ENCODE assay signal across 35 mouse cellular contexts in the genomic region with DNA sequence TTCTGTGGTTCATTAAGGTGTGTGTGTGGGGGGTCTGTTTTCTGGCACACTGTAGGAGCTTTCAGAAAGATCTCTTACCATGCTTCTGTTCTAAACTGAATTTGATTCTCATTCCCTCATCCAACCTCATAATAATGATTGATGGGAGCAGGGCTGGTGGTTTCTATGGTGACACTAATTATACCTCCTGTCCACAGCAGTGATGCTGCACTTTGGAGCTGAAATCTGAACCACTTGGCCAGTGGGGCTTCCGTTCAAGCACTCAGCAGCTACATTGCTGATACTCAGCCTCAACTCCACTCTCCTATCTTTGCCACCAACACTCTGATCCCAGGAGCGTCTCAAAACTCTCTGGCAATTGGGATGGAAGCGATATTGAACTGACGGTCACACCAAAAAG. TPM values are rescaled to one million over a fixed set of nuclear protein-coding genes. Genes with fewer than 3 reads are reported as not detected.
DNase-seq lines count a peak whose midpoint lies in the region; ATAC-seq and TF ChIP-seq lines count a peak whose summit lies in the region.
"Had no signal": no experiment of that assay in that cellular context is flagged by ENCODE, and none has a peak within 500 bp of the region (broad histone marks: within the 10 kb centered on the region; RNA-seq: fewer than 3 reads in every experiment).

No protein-coding gene starts in this region.

- H3K27me3 ChIP-seq in midbrain, embryonic 11.5 days (ENCODE audit: control insufficient read depth, insufficient read depth, low read length) = no peaks in the 10 kb centered on the region
- no peaks in the 10 kb centered on the region for H3K27me3 ChIP-seq in midbrain, embryonic 15.5 days (replicated peaks)
- H3K27me3 ChIP-seq: embryonic facial prominence, embryonic 12.5 days; heart, embryonic 15.5 days; hindbrain, embryonic 12.5 days; limb, embryonic 15.5 days had no signal

- H3K27ac ChIP-seq in gastrocnemius, adult 2 months = peak overlapping the region; percentile 89
- no peak overlapping the region for H3K27ac ChIP-seq in midbrain, embryonic 11.5 days (ENCODE audit: low read depth, low read length)
- no peak overlapping the region for H3K27ac ChIP-seq in midbrain, embryonic 15.5 days
- H3K27ac ChIP-seq: embryonic facial prominence, embryonic 12.5 days; heart, embryonic 10.5 days; heart, embryonic 15.5 days; hindbrain, embryonic 12.5 days; layer of hippocampus, adult 2 months; left cerebral cortex, adult 2 months; liver, embryonic 14.5 days; midbrain, embryonic 10.5 days had no signal

- no peak overlapping the region for H3K4me2 ChIP-seq in midbrain, embryonic 11.5 days
- H3K4me2 ChIP-seq in midbrain, embryonic 15.5 days = no peak overlapping the region
- H3K4me2 ChIP-seq: embryonic facial prominence, embryonic 12.5 days; heart, embryonic 15.5 days; hindbrain, embryonic 12.5 days; limb, embryonic 15.5 days had no signal

- TF ChIP-seq CTCF in gastrocnemius, adult 2 months (IDR thresholded peaks at IDR 0.05) = no peak

- DNase-seq in embryo, embryonic 10 days (ENCODE audit: low spot score) = peak; percentile 38
- DNase-seq in embryo, embryonic 9.5 days (ENCODE audit: extremely low spot score) = no peak
- peak; percentile 73 for DNase-seq in gastrocnemius, adult 2 months
- DNase-seq in gastrocnemius, postnatal 4 days (ENCODE audit: low spot score in 2 of 2) = no peak
- peak; percentile 10 for DNase-seq in midbrain, embryonic 11.5 days (ENCODE audit: low spot score, missing footprints)
- peak; percentile 87 for DNase-seq in skeletal muscle tissue, adult 2 months (ENCODE audit: low read depth, low spot score)
- no peak for DNase-seq in adrenal gland, postnatal 25 days
- DNase-seq: adrenal gland, adult 8-10 months; cerebellum, adult 11 months; cerebellum, adult 9-10 months; cerebellum, postnatal 36 days; heart, adult 11 months; kidney, adult 11 months; kidney, postnatal 36 days; lung, adult 2 months; lung, postnatal 10 days; thymus, postnatal 4 days had no signal

- no peaks in the 10 kb centered on the region for H3K4me1 ChIP-seq in midbrain, embryonic 11.5 days (ENCODE audit: control insufficient read depth, insufficient read depth, low read length)
- no peaks in the 10 kb centered on the region for H3K4me1 ChIP-seq in midbrain, embryonic 15.5 days
- H3K4me1 ChIP-seq: heart, embryonic 15.5 days; limb, embryonic 15.5 days; midbrain, embryonic 10.5 days had no signal

- H3K9ac ChIP-seq in midbrain, embryonic 11.5 days (ENCODE audit: low read length) = no peak overlapping the region
- H3K9ac ChIP-seq in midbrain, embryonic 15.5 days = no peak overlapping the region
- H3K9ac ChIP-seq: embryonic facial prominence, embryonic 12.5 days; heart, embryonic 15.5 days; hindbrain, embryonic 12.5 days; limb, embryonic 15.5 days; liver, embryonic 14.5 days had no signal

- WGBS in midbrain, embryonic 11.5 days = 84% methylated on average over 4 of the region's 4 CpGs
- WGBS in midbrain, embryonic 15.5 days = 89% methylated on average over 4 of the region's 4 CpGs

- H3K36me3 ChIP-seq in midbrain, embryonic 11.5 days (ENCODE audit: control insufficient read depth, insufficient read depth, low read length) = no peaks in the 10 kb centered on the region
- no peaks in the 10 kb centered on the region for H3K36me3 ChIP-seq in midbrain, embryonic 15.5 days (replicated peaks)
- H3K36me3 ChIP-seq: embryonic facial prominence, embryonic 12.5 days; heart, embryonic 10.5 days; heart, embryonic 15.5 days; hindbrain, embryonic 12.5 days; limb, embryonic 15.5 days; midbrain, embryonic 10.5 days had no signal

- H3K4me3 ChIP-seq in gastrocnemius, adult 2 months = no peak overlapping the region
- no peak overlapping the region for H3K4me3 ChIP-seq in midbrain, embryonic 11.5 days (ENCODE audit: low read depth, low read length)
- H3K4me3 ChIP-seq in midbrain, embryonic 15.5 days = no peak overlapping the region
- H3K4me3 ChIP-seq: embryonic facial prominence, embryonic 12.5 days; heart, embryonic 10.5 days; heart, embryonic 15.5 days; hindbrain, embryonic 12.5 days; layer of hippocampus, adult 2 months; left cerebral cortex, adult 2 months; limb, embryonic 15.5 days; midbrain, embryonic 10.5 days had no signal

- intact Hi-C loops in gastrocnemius, adult 2 months (cut with DNase I) = no loop called here

- no peak for ATAC-seq in midbrain, embryonic 11.5 days (ENCODE audit: low FRiP score)
- ATAC-seq in midbrain, embryonic 15.5 days (replicated peaks) = no peak
- ATAC-seq: activated CD4-positive, CD25-positive, alpha-beta regulatory T cell, adult 4 months; inflammation-experienced regulatory T-cells, adult 6 months had no signal

- H3K9me3 ChIP-seq in midbrain, embryonic 11.5 days (ENCODE audit: control insufficient read depth, low read length) = no peaks in the 10 kb centered on the region
- no peaks in the 10 kb centered on the region for H3K9me3 ChIP-seq in midbrain, embryonic 15.5 days
- H3K9me3 ChIP-seq: embryonic facial prominence, embryonic 12.5 days; heart, embryonic 10.5 days; heart, embryonic 15.5 days; hindbrain, embryonic 12.5 days; limb, embryonic 15.5 days; midbrain, embryonic 10.5 days had no signal

RNA-seq across cellular contexts. Expression of a gene that starts 17.1 kb away (rescaled TPM):
- 1 to 10 TPM in 1 of 2 experiments, under 1 TPM in 1; 0.33 to 2.6 TPM for total RNA-seq in gastrocnemius, adult 2 months (2021)
- 1 to 10 TPM; 1.5 to 2.2 TPM for total RNA-seq in gastrocnemius, postnatal 4 days (2021)
- 4.2 and 5.3 TPM in 2 replicates for polyA plus RNA-seq in midbrain, embryonic 11.5 days (2014; fragmentation: Nextera tagmentation; extraction: Ambion mirVana)
- polyA plus RNA-seq in midbrain, embryonic 15.5 days (2015; fragmentation: Nextera tagmentation; extraction: Ambion mirVana) = 9.7 and 11.2 TPM in 2 replicates
- total RNA-seq in adrenal gland, postnatal 25 days (2021) = 0.21 TPM in 1 of 2 replicates, not detected in the other
- total RNA-seq: heart, postnatal 25 days; monocyte, adult 5-6 weeks had no signal
- polyA plus RNA-seq: activated CD4-positive, CD25-positive, alpha-beta regulatory T cell, adult 4 months; C2C12; inflammation-experienced regulatory T-cells, adult 6 months; liver, embryonic 14.5 days; small intestine, adult 2 months had no signal

RNA-seq across cellular contexts. Expression of a gene that starts 32.2 kb away (rescaled TPM):
- 100 to 1,000 TPM; 238 to 342 TPM for total RNA-seq in gastrocnemius, adult 2 months (2021)
- total RNA-seq in gastrocnemius, postnatal 4 days (2021) = 100 to 1,000 TPM; 160 to 187 TPM
- polyA plus RNA-seq in midbrain, embryonic 11.5 days (2014; fragmentation: Nextera tagmentation; extraction: Ambion mirVana) = 3.7 and 4.1 TPM in 2 replicates
- 8.1 and 9.3 TPM in 2 replicates for polyA plus RNA-seq in midbrain, embryonic 15.5 days (2015; fragmentation: Nextera tagmentation; extraction: Ambion mirVana)
- 2.6 and 2.7 TPM in 2 replicates for total RNA-seq in adrenal gland, postnatal 25 days (2021)
- total RNA-seq: monocyte, adult 5-6 weeks had no signal
- polyA plus RNA-seq: activated CD4-positive, CD25-positive, alpha-beta regulatory T cell, adult 4 months; inflammation-experienced regulatory T-cells, adult 6 months had no signal

RNA-seq across cellular contexts. Expression of a gene that starts 56.0 kb away (rescaled TPM):
- total RNA-seq in gastrocnemius, adult 2 months (2021) = 1 to 10 TPM in 1 of 2 experiments, under 1 TPM in 1; 0.67 to 5.5 TPM
- under 1 TPM; 0.23 to 0.32 TPM for total RNA-seq in gastrocnemius, postnatal 4 days (2021)
- polyA plus RNA-seq in midbrain, embryonic 11.5 days (2014; fragmentation: Nextera tagmentation; extraction: Ambion mirVana) = not detected in 2 replicates
- polyA plus RNA-seq in midbrain, embryonic 15.5 days (2015; fragmentation: Nextera tagmentation; extraction: Ambion mirVana) = not detected in 2 replicates
- total RNA-seq in adrenal gland, postnatal 25 days (2021) = 3.7 and 4.4 TPM in 2 replicates
- total RNA-seq: layer of hippocampus, adult 2 months; layer of hippocampus, postnatal 14 days; monocyte, adult 5-6 weeks had no signal
- polyA plus RNA-seq: activated CD4-positive, CD25-positive, alpha-beta regulatory T cell, adult 4 months; C2C12; heart, embryonic 10.5 days; heart, embryonic 15.5 days; inflammation-experienced regulatory T-cells, adult 6 months; midbrain, embryonic 10.5 days; neural tube, embryonic 14.5 days had no signal

Comparison
In these comparisons a context has a peak if more than half of its experiments do, and no peak if none do; other contexts are left out.
1. DNase-seq: peak in embryo, embryonic 10 days (single experiment), gastrocnemius, adult 2 months (single experiment), midbrain, embryonic 11.5 days (single experiment) and skeletal muscle tissue, adult 2 months (single experiment); none in embryo, embryonic 9.5 days (single experiment), gastrocnemius, postnatal 4 days (0 of 2) and adrenal gland, postnatal 25 days (single experiment).
2. RNA of a gene that starts 32.2 kb away (total RNA-seq): 238 to 342 TPM in gastrocnemius, adult 2 months and 160 to 187 TPM in gastrocnemius, postnatal 4 days; 2.6 to 2.7 TPM in adrenal gland, postnatal 25 days; every median in the first group is over 10 times any median in the second.